Mouse (Mus musculus): Measurements from ENCODE around the gene Adamts15.

Gene Adamts15

GRCm38 (mm10) chr9:30922197-30922894 is at the start of gene Adamts15:
Adamts15 (minus strand) TSS chr9:30922452.
- no peak for DNase-seq

- DNase-seq: no peak
Measured at GRCm38 (mm10) chr9:30971967-30972366, 49.7 kb upstream of the Adamts15 start.

- no peak for DNase-seq
Measured at GRCm38 (mm10) chr9:30970001-30970400, 47.7 kb upstream of the Adamts15 start.

GRCm38 (mm10) chr9:30968130-30968529 is 45.9 kb upstream of the Adamts15 start:
- DNase-seq: no peak

- DNase-seq: no peak
Measured at GRCm38 (mm10) chr9:30966881-30967280, 44.6 kb upstream of the Adamts15 start.

- no peak for DNase-seq
Measured at GRCm38 (mm10) chr9:30964685-30965084, 42.4 kb upstream of the Adamts15 start.

GRCm38 (mm10) chr9:30963780-30964179 is 41.5 kb upstream of the Adamts15 start:
- DNase-seq: no peak

- no peak for DNase-seq
Measured at GRCm38 (mm10) chr9:30955246-30955645, 33.0 kb upstream of the Adamts15 start.

GRCm38 (mm10) chr9:30953287-30953686 is 31.0 kb upstream of the Adamts15 start:
- DNase-seq: no peak

GRCm38 (mm10) chr9:30951461-30951860 is 29.2 kb upstream of the Adamts15 start:
- DNase-seq: no peak

- DNase-seq: no peak
Measured at GRCm38 (mm10) chr9:30950592-30950991, 28.3 kb upstream of the Adamts15 start.

GRCm38 (mm10) chr9:30949971-30950370 is 27.7 kb upstream of the Adamts15 start:
- no peak for DNase-seq

GRCm38 (mm10) chr9:30949422-30949821 is 27.2 kb upstream of the Adamts15 start:
- DNase-seq: no peak

- DNase-seq: no peak
Measured at GRCm38 (mm10) chr9:30945276-30945675, 23.0 kb upstream of the Adamts15 start.

GRCm38 (mm10) chr9:30944234-30944633 is 22.0 kb upstream of the Adamts15 start:
- no peak for DNase-seq

- DNase-seq: no peak
Measured at GRCm38 (mm10) chr9:30943341-30943740, 21.1 kb upstream of the Adamts15 start.

GRCm38 (mm10) chr9:30942512-30943313 is 20.5 kb upstream of the Adamts15 start, which contains the start of gene Adamts8:
Adamts8 (plus strand) TSS chr9:30942562.
- no peak for DNase-seq

- DNase-seq: peak; percentile 13 to 55
Measured at GRCm38 (mm10) chr9:30940328-30940727, 18.1 kb upstream of the Adamts15 start.

GRCm38 (mm10) chr9:30936674-30937438 is 14.6 kb upstream of the Adamts15 start:
- DNase-seq: no peak

- no peak for DNase-seq
Measured at GRCm38 (mm10) chr9:30934827-30935226, 12.6 kb upstream of the Adamts15 start.

GRCm38 (mm10) chr9:30932346-30932745 is 10.1 kb upstream of the Adamts15 start:
- DNase-seq: no peak

- no peak for DNase-seq
Measured at GRCm38 (mm10) chr9:30928759-30929158, 6.5 kb upstream of the Adamts15 start.

Data from spleen, adult 18-20 months (tissue).